Mouse (Mus musculus) cortical plate, adult 2 months (tissue): ENCODE results near the gene Slc35g1.

Source experiments
- CTCF ChIP-seq: fragments of 200-500 bp; IDR thresholded peaks from 2 replicates; pipeline ENCODE4 v1.5.1; 2011; ENCODE audit warnings: mild to moderate bottlenecking, control low read depth, low read length; ENCODE audit not compliant: insufficient read depth; ENCODE audit errors: extremely low read depth
- POLR2A ChIP-seq: fragments of 200-500 bp; IDR thresholded peaks from 2 replicates; pipeline ENCODE4 v1.6.1; 2011; ENCODE audit warnings: mild to moderate bottlenecking, low read length, control low read depth; ENCODE audit not compliant: insufficient read depth; ENCODE audit errors: extremely low read depth

- no peak for TF ChIP-seq CTCF
- TF ChIP-seq POLR2A, result no peak
These were observed 39.5 kb upstream of the Slc35g1 start for GRCm38 (mm10) chr19:38356211-38356828.
